Mouse (Mus musculus) limb, embryonic 11.5 days (tissue): Measurements from ENCODE around the gene Apol11a. TPM values are rescaled to one million over a fixed set of nuclear protein-coding genes. Genes with fewer than 3 reads are reported as not detected.
A peak's percentile ranks its signal among the peaks of the same experiment; 100 is the strongest.
"Not testable (repeated sequence)": the region's sequence is repeated elsewhere in the genome, so short reads cannot be mapped to it uniquely, and the experiment has no call there.

Source experiments
- ATAC-seq: fragments of 200-750 bp; cut with Nextera tagmentation; 2 replicates; pipeline ENCODE4 v1.8.0; 2017; ENCODE audit warnings: low read depth; ENCODE audit not compliant: insufficient number of reproducible peaks, low FRiP score, low TSS enrichment
- DNase-seq: peaks from one replicate; pipeline ENCODE4 v3.0.0-alpha.2; 2015; ENCODE audit warnings: low spot score
- H3K27ac ChIP-seq: fragments of 300-500 bp; sonication (generic); replicated peaks from 2 replicates; pipeline ENCODE4 v1.5.1; 2014; ENCODE audit warnings: low read depth, mild to moderate bottlenecking, low read length
- H3K27me3 ChIP-seq: fragments of 300-500 bp; sonication (generic); 2 replicates; pipeline ENCODE4 v1.6.1; 2014; ENCODE audit warnings: mild to moderate bottlenecking, low read length, mixed read lengths; ENCODE audit not compliant: control insufficient read depth, insufficient read depth
- H3K36me3 ChIP-seq: fragments of 300-500 bp; sonication (generic); 2 replicates; pipeline ENCODE4 v1.6.1; 2014; ENCODE audit warnings: mild to moderate bottlenecking, low read length, moderate library complexity, mixed read lengths; ENCODE audit not compliant: control insufficient read depth, insufficient read depth
- H3K4me1 ChIP-seq: fragments of 300-500 bp; sonication (generic); 2 replicates; pipeline ENCODE4 v1.6.1; 2014; ENCODE audit warnings: low read length, mixed read lengths; ENCODE audit not compliant: control insufficient read depth, insufficient read depth
- H3K4me2 ChIP-seq: fragments of 300-500 bp; sonication (generic); 2 replicates; pipeline ENCODE4 v1.6.1; 2014; ENCODE audit warnings: low read depth, mild to moderate bottlenecking, moderate library complexity; ENCODE audit not compliant: severe bottlenecking
- H3K4me3 ChIP-seq: fragments of 300-500 bp; sonication (generic); 2 replicates; pipeline ENCODE4 v1.5.1; 2014; ENCODE audit warnings: low read depth, low read length
- H3K9ac ChIP-seq: fragments of 300-500 bp; sonication (generic); 2 replicates; pipeline ENCODE4 v1.6.1; 2014; ENCODE audit warnings: mild to moderate bottlenecking, low read length
- H3K9me3 ChIP-seq: fragments of 300-500 bp; sonication (generic); 2 replicates; pipeline ENCODE4 v1.6.1; 2016; ENCODE audit warnings: low read length; ENCODE audit not compliant: control insufficient read depth
- WGBS: fragments of 180-500 bp; shearing (Covaris S2); extraction: QIAGEN DNeasy Blood & Tissue Kit; methylation state at CpG from one replicate; pipeline ENCODE4 v1.1.7; 2014; 5-methylcytosine and 5-hydroxymethylcytosine counted together
- polyA plus RNA-seq: library from polyadenylated mRNA; unstranded; fragments of >200 nt; fragmentation: Nextera tagmentation; extraction: Ambion mirVana; gene quantifications from 2 replicates; pipeline ENCODE4 v1.2.1, GENCODE M21; 2014

The Apol11a gene
- not detected in 2 replicates for polyA plus RNA-seq

- H3K9ac ChIP-seq, H3K4me2 ChIP-seq, H3K27ac ChIP-seq, H3K36me3 ChIP-seq, DNase-seq, H3K4me3 ChIP-seq, H3K9me3 ChIP-seq, H3K4me1 ChIP-seq, ATAC-seq, H3K27me3 ChIP-seq: not testable (repeated sequence)
These were observed at the start of gene Apol11a for GRCm38 (mm10) chr15:77507966-77508365. TSS of gene Apol11a (plus strand) at chr15:77508271.

- not testable (repeated sequence) for H3K27me3 ChIP-seq, ATAC-seq, H3K9ac ChIP-seq, H3K4me3 ChIP-seq, H3K9me3 ChIP-seq, H3K27ac ChIP-seq, H3K4me1 ChIP-seq, DNase-seq, H3K4me2 ChIP-seq, H3K36me3 ChIP-seq
- 48% methylated on average over 7 of the region's 7 CpGs for WGBS
These were observed 33.2 kb upstream of the Apol11a start for GRCm38 (mm10) chr15:77474699-77475390.

- not testable (repeated sequence) for H3K9me3 ChIP-seq, DNase-seq, H3K9ac ChIP-seq, H3K27ac ChIP-seq, H3K4me1 ChIP-seq, ATAC-seq, H3K4me2 ChIP-seq, H3K27me3 ChIP-seq, H3K36me3 ChIP-seq, H3K4me3 ChIP-seq
- WGBS = 81% methylated on average over 2 of the region's 2 CpGs
These were observed 31.4 kb upstream of the Apol11a start, which contains the start of gene Apol10a for GRCm38 (mm10) chr15:77476693-77477092. TSS of gene Apol10a (plus strand) at chr15:77477047.

- DNase-seq = no peak
- Histone ChIP-seq H3K27me3 (no peaks in the 10 kb centered on the region), H3K4me3 (no peak overlapping the region), H3K9ac (no peak overlapping the region), H3K4me2 (no peak overlapping the region), H3K27ac (no peak overlapping the region), H3K4me1 (no peaks in the 10 kb centered on the region), H3K36me3 (no peaks in the 10 kb centered on the region), H3K9me3 (no peaks in the 10 kb centered on the region)
- 78% methylated on average over 4 of the region's 4 CpGs for WGBS
- no peak for ATAC-seq
These were observed 25.8 kb upstream of the Apol11a start for GRCm38 (mm10) chr15:77482140-77482794.

GRCm38 (mm10) chr15:77493181-77493580 is 14.9 kb upstream of the Apol11a start:
- not testable (repeated sequence) for ATAC-seq, H3K36me3 ChIP-seq, H3K9me3 ChIP-seq, H3K4me2 ChIP-seq, DNase-seq, H3K4me3 ChIP-seq, H3K9ac ChIP-seq, H3K27ac ChIP-seq, H3K4me1 ChIP-seq, H3K27me3 ChIP-seq
- no CpG with 5 or more reads among the region's 1 CpGs for WGBS

- H3K9me3 ChIP-seq, H3K4me3 ChIP-seq, ATAC-seq, H3K4me2 ChIP-seq, H3K4me1 ChIP-seq, DNase-seq, H3K27ac ChIP-seq, H3K9ac ChIP-seq, H3K27me3 ChIP-seq, H3K36me3 ChIP-seq: not testable (repeated sequence)
- 64% methylated on average over 1 of the region's 1 CpGs for WGBS
These were observed 13.4 kb upstream of the Apol11a start for GRCm38 (mm10) chr15:77494694-77495093.

- not testable (repeated sequence) for H3K4me3 ChIP-seq, DNase-seq, H3K27ac ChIP-seq, H3K9me3 ChIP-seq, H3K36me3 ChIP-seq, ATAC-seq, H3K4me1 ChIP-seq, H3K27me3 ChIP-seq, H3K9ac ChIP-seq, H3K4me2 ChIP-seq
- 74% methylated on average over 4 of the region's 4 CpGs for WGBS
These were observed 12.5 kb downstream of the Apol11a start for GRCm38 (mm10) chr15:77520596-77520995.

GRCm38 (mm10) chr15:77523186-77523843 is 15.2 kb downstream of the Apol11a start:
- ATAC-seq = not testable (repeated sequence)

More at GRCm38 (mm10) chr15:77523186-77523843, 15.2 kb downstream of the Apol11a start:
- H3K36me3 ChIP-seq, H3K9ac ChIP-seq, H3K4me3 ChIP-seq, H3K4me1 ChIP-seq, H3K27ac ChIP-seq, H3K27me3 ChIP-seq, H3K9me3 ChIP-seq, H3K4me2 ChIP-seq: not testable (repeated sequence)
- peak; percentile 77 for DNase-seq
- WGBS = 18% methylated on average over 6 of the region's 6 CpGs
